Mouse (Mus musculus) heart, adult 11 months (tissue): ENCODE results near the gene Psmd1.

ENCODE experiments used
- DNase-seq: peaks from one replicate; pipeline ENCODE4 v3.0.0; 2022

Gene Psmd1

GRCm38 (mm10) chr1:86160479-86160878 lies 96.3 kb downstream of the Psmd1 start:
- no peak for DNase-seq

- DNase-seq: no peak
Observed at GRCm38 (mm10) chr1:86161061-86161460, 96.9 kb downstream of the Psmd1 start.

GRCm38 (mm10) chr1:86174602-86175001 lies 110.4 kb downstream of the Psmd1 start:
- no peak for DNase-seq

GRCm38 (mm10) chr1:86176066-86176465 lies 111.9 kb downstream of the Psmd1 start:
- DNase-seq: no peak

GRCm38 (mm10) chr1:86178462-86179253 lies 114.5 kb downstream of the Psmd1 start:
- DNase-seq: peak; percentile 94

GRCm38 (mm10) chr1:86182004-86182709 lies 118.0 kb downstream of the Psmd1 start:
- no peak for DNase-seq

GRCm38 (mm10) chr1:86183577-86184263 lies 119.5 kb downstream of the Psmd1 start:
- DNase-seq: no peak

GRCm38 (mm10) chr1:86186762-86187161 lies 122.6 kb downstream of the Psmd1 start:
- DNase-seq: no peak

GRCm38 (mm10) chr1:86187856-86188255 lies 123.7 kb downstream of the Psmd1 start:
- DNase-seq: no peak

- no peak for DNase-seq
Observed at GRCm38 (mm10) chr1:86188271-86188670, 124.1 kb downstream of the Psmd1 start.
